Mouse (Mus musculus): ENCODE results near the gene Hbq1b.
A peak's percentile ranks its signal among the peaks of the same experiment; 100 is the strongest.

The Hbq1b gene

DNA sequence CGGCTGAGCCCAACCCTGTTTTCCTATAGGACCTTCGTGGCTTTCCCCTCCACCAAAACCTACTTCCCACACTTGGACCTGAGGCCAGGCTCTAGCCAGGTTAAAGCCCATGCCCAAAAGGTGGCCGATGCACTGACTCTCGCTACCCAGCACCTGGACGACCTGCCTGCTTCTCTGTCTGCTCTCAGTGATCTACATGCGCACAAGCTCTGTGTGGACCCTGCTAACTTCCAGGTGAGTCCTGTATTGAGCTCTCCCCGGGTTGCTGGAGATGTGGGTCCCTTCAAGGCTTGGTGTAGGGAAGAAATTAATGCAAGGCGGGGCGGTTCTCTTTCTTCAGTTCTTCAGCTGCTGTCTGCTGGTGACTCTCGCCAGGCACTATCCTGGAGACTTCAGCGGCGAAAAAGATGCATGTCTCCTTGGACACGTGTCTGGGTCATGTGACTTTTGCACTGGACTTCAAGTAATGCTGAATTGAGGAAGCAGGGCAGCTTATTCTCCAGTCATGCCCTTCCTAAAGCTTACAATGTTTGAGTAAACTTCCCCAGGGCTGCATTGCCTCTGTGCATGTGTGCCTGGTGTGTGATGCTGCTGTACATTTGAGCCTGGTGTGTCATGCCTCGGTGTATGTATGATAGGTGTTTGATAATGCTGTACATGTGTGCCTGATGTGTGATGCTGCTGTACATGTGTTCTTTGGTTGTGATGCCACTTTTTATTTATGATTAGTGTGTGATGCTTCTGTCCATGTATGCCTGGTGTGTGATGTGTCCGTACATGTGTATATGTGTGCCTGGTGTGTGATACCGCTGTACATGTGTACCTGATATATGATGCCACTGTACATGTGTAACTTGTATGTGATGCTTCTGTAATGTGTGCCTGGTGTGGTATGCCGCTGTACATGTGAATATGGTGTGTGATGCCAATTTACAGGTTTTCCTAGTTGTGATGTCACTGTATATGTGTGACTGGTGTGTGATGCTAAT lies 13.8 kb downstream of the Hbq1b start:
- no peak for DNase-seq (ENCODE audit: low spot score)

DNA sequence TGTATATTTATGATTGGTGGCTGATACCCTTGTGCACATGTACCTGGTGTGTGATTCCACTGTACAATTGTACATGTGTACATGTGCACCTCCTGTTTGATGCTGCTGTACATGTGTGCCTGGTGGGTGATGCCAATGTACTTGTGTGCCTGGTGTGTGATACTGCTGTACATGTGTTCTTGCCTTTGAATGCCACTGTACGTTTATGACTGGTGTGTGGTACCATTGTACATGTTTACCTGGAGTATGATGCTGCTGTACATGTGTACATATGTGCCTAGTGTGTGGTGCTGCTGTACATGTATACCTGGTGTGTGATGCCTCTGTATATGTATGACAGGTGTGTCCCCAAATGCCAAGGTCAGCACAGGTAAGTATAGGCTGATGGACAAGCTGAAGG lies 14.7 kb downstream of the Hbq1b start:
- DNase-seq (ENCODE audit: low spot score): no peak

DNA sequence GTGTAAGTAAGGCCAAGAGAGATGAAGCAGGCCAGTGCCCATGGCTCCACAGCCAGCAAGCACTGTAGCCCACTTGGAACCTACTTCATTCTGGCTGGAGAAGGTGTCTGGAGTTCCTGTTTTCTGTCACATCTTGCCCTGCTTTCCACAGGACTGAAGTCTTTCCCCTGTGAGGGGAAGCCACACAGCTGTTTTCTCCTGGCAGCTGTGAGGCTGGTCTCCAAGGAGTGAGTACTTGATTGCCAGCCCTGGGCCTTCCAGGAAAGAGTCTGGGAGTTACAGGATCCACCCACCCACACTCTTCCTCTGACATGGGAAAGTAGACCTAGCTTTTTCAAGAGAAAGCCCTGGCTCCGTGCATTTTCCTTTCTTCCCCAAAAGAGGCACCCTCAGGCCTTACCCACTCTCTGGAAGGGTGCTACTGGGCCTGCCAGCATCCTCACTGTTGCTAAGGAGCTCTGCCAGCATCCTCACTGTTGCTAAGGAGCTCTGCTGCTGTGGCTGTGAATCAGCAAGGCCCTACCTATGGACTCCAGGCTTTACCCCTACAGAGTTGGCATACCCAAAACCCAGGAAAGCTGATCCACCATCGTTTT lies 16.2 kb downstream of the Hbq1b start:
- no peak for DNase-seq (ENCODE audit: low spot score)

DNA sequence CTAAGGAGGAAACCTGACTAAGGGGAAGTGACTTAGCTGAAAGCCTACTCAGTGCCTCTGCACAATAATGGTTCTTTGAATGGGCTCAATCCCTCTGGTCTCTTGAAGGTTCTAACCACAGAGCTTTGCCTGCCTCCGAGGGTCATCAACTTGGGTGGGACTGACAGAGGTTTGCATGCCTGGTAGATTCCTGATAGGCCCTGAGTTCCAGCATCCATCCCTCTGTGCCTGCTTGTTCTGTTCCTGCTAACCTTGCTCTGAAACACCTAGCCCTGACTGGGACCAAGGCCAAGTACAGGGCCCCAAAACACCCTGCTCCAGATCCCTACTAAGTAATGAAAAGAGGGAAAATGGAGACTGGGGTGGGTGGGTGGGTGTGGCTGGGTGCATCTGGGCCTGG lies 16.7 kb downstream of the Hbq1b start:
- DNase-seq (ENCODE audit: low spot score): no peak

DNA sequence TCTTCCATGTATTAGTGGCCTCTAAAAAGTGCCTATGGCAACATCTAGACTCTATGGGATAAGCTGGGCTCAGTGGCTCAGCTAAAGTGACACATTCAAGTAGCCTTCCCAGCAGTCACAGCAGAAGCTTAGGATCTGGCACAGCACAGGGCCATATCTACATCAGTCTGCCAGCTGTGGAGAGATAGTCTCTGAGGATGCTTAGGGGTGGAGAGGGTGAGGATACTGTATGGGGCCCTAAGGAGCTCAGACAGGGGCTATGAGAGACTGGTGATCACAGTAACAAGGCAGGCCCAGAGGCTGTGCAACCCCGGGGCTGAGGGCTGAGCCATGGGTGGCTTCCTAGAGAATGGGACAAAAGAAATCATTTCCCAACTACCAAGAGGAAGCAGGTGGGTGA lies 20.2 kb downstream of the Hbq1b start:
- DNase-seq (ENCODE audit: low spot score): no peak

DNA sequence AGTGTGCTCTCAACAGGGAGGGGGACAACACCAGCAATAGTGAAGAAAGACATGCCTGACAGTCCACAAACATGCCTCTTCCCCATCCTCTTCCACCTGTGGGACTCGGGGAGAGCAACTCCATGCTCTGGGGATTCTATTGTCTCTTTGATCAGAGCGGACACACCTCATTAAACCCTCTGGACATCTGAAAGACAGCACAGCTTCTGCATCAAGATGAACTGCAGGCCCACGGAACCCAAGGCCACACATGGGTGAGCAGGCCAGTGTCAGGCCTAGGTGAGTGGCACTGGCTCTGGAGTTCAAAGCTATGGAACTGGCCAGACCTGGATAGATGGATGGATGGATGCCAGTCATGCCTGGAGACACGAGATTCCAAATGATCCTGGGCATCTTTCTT lies 22.7 kb downstream of the Hbq1b start:
- no peak for DNase-seq (ENCODE audit: low spot score)

DNA sequence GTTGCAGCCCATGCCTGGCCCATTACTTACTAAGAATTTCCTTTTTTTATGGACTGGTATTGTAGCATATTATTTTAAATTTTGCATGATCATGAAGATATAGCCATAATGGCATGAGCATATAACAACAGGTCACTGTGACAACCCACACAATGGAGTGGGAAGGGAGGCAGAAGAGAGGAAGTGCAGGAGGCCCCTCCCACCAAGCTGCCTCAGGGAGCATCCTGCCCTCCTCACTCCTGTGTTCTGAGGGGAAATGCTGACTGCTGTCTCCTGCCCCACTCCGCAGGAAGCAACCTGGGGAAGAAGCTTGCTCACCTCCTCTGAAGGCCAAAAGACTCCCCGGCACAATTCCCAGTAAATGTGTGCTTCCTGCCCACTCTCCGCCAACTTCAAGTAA lies 23.2 kb downstream of the Hbq1b start:
- no peak for DNase-seq (ENCODE audit: low spot score)

DNA sequence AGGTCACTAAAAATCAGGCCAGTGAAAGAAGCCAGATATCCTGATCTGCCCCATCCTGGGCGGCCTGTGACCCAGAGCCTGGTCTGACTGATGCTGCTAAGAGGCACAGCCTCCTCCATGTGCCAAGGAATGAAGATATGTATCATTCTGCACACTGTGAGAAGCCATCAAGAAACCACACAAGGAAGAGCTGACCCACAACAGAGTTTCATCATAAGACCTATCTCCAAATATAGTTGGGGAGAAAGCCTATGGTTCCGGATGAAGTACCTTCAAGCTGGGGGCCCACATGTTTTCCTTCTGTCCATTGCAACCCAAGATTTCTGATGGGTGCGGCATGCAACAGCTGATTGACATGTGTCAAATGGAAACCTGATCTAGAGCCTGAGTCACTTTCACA lies 29.2 kb downstream of the Hbq1b start:
- no peak for DNase-seq (ENCODE audit: low spot score)

DNA sequence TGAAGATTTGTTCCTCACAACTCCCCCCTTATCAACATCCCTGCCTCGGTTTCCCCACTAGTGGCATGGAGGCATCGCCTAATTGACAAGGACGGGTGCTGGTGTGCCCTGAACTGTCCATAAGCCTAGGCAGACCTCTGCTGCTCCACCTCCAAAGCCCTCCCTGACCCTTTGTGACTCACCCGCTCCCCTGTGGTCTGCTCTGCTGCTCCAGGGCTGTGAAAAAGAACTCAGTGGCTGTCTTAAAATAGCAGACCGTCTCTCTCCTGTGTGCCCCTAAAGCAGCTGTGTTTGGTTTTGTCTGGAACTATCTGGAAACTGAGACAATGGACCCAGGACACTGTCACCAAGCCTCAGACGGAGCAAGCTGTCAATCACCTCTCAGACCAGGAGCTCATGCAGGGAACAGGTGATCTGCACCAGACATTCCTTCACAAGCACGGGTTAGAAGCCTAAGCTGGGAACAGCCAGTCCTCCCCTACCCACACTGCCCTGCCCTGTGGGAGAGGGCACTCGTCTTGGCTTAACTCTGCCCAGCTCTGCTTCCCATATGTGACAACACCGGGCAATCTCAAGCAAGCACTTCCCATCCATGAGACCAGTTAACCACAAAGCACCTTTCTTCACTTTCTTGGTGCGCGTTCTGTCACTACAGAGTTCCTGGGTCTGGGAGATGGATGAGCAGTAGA lies 33.9 kb downstream of the Hbq1b start:
- no peak for DNase-seq (ENCODE audit: low spot score)

DNA sequence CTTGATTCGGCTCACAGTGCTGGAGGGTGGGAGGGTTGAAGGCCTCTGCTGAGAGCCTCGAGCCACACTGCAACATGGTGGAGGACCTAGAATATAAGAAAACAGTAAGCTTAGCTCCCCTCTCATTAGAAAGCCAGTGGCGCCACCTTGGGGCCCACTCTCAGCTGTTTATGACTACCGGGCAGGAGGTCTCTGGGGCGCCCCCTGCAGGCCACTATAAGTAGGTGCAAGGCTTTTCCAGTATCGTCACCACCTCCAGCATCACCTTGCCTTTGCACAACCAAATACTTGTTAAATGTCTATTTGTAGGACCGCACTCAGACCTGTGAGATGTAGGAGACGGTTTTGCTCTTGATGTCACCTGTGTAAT lies 34.4 kb downstream of the Hbq1b start:
- DNase-seq (ENCODE audit: low spot score): no peak

DNA sequence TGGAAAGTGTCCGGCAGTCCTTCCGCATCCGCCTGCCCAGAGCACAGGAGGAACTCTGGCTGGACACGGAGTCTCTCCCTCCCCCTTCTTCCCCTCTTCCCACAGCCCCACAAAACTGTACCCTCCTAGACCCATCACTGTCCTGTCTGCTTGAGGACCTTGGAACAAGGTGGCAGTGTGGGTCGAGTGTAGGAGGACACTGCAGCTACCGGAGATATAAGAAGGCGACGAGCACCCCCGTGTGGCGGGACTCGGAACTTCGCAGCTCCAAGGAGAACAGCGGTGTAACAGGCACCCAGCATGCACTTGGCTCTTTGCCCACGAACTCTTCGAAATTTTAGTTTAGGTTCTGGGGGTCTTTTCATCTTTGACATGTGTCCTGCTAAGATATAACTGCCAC lies 37.8 kb downstream of the Hbq1b start:
- peak; percentile 74 for DNase-seq (ENCODE audit: low spot score)

DNA sequence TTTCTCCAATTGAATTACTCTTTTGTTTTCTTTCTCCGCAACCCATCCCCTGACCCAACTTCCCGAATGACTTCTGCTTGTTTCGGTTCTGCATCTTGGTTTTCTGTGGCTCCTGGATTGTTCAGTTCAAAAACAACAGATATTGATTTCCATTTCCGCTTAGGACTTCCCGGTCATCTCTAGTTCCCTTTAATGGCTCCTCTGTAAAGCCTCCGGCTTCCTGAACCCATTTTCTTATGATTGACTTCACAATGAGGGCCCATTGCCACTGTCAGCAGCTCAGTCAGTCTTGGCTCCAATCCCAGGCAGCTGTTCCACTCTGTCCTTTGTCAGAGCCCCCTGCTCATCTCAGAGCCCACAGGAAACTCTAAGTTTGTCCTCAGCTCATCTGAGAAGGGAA lies 44.3 kb downstream of the Hbq1b start:
- no peak for DNase-seq (ENCODE audit: low spot score)

DNA sequence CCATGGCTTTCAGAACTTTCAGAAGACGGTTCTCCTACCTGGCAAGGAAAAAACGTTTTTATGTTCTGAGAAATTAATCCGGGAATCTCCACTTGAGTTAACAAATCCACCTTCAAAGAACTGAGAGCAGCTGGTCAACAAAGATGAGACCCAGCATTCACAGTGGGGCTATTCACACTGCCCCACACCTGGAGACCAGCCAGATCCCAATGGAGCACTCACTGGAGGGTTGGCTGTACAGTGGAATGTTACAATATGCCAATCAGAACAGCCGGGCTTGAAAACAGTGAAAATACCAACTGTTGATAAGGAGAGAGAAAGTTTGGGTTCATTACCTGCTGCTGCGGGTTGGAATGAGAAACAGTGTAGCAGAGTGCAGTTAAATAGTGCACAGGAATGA lies 45.1 kb downstream of the Hbq1b start:
- no peak for DNase-seq (ENCODE audit: low spot score)

DNA sequence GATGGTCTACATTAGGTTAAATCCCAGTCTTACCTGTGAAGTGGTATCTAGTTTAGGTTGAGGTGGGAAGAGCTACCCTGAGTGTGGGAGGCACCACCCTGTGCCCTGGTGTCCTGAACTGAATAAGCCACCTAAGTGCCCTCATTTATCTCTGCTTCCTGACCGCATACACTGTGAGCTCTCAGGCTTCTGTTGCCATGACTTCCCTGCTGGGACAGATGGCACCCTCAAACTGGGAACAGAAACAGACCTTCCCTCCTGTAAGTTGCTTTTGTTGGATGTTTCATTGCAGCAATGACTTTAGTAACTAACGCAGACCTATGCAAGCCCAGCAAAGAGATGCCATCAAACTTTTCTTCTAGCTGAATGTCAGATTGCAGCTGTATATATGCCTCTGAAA lies 46.5 kb downstream of the Hbq1b start:
- DNase-seq (ENCODE audit: low spot score): no peak

DNA sequence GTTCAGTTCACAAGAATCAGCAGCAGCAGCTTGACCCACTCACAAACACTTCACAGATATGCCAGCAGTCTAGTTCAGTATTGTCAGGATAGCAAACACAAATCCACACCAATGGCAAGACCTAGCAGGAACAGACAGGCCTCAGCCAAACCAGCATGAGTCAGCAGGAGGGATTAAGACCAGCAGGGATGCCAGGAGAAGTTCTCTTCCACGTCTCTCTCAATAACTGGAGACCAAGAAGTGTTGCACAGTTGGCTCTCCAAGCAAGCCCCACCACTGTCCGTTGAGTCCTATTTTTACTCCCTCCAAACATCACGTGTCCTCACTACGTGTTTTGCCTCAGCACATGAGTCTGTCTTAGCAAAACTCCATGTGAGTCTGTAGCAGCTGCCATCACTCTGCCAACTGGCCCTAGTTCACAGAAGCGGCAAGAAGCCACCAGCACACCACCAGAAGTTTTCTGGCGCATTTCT lies 49.7 kb downstream of the Hbq1b start:
- DNase-seq (ENCODE audit: low spot score): no peak
